Mouse (Mus musculus) embryonic stem cell, embryonic (primary cell): ENCODE measurements around the gene Qsox2.

Experiments used
- CTCF ChIA-PET, 4 experiments: fragments of 300-600 bp in 2 of 4; fragments of 350-600 bp in 2 of 4; sonication (Branson Sonifier 250); formaldehyde crosslinking; loops; one replicate each; lab custom pipeline; 2022; ENCODE audit warnings: inconsistent platforms in 2 of 4; lab: Charles Lee
- POLR2A ChIA-PET, 4 experiments: fragments of 300-600 bp in 2 of 4; fragments of 350-600 bp in 2 of 4; sonication (Branson Sonifier 250); formaldehyde crosslinking; loops; one replicate each; lab custom pipeline; 2022; ENCODE audit warnings: antibody characterized with exemption in 4 of 4, inconsistent platforms in 1 of 4; lab: Charles Lee

The Qsox2 gene

GRCm38 (mm10) chr2:26198488-26198887 lies 38.8 kb downstream of the Qsox2 start:
- ChIA-PET POLR2A (interaction anchor here in 2 of 4 experiments (0.6 to 1.4 kb wide), 2 partner anchors 21 to 28 kb away, joined by 3 read pairs; no protein-coding TSS in a partner anchor), CTCF (interaction anchor here (0.6 to 2.6 kb wide), 6 partner anchors 13 to 45 kb away, joined by 3 to 12 read pairs (median 3); no protein-coding TSS in a partner anchor)

DNA sequence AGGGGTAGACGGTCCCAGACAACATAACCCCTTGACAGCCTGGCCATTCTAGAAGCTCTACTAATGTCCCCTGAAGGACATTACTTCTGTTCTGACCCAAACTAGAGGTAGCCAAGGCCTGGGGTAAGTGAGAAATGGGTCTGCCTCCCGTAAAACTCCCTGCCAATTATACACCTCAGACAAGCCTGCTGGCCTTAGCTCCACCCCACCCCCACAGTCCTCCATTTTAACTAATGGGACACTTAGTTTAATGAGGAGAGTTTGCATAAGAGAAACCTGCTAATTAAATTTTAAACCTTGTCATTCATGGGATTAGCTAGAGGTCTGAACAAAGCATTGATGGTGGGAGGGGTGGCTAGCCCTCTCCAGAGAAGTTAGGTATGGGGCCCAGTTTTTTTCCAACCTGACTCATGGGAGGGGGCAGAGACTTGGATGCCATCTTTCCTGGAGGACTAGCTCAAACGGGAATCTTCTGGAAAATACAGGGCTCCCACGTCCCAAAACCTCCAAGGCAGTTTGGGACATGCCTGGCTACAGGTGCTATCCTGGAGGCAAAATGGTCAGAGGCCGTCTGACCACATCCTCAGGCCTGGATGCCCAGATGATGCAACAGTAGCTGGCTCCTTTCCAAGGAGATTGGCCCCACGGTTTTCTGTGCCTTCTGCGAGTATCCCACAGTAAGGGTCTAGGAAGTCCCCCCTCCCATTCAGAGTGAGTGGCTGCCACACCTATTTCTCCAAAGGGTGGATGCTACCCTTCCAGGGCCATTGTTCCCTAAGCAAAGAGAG lies 42.6 kb downstream of the Qsox2 start:
- ChIA-PET POLR2A (interaction anchor here in 2 of 4 experiments (0.7 to 3.0 kb wide), 15 partner anchors 11 to 441 kb away, joined by 3 to 10 read pairs (median 3); partner anchors contain the start of genes Camsap1 (in 1 of the 2) and Qsox2 (in 1 of the 2)), CTCF (interaction anchor here in 3 of 4 experiments (0.8 to 2.4 kb wide), 10 partner anchors 11 to 130 kb away, joined by 3 to 10 read pairs (median 4); no protein-coding TSS in a partner anchor)

- POLR2A ChIA-PET, result interaction anchor here in 1 of 4 experiments (1.0 kb wide), 1 partner anchor 29 kb away, joined by 3 read pairs; no protein-coding TSS in a partner anchor
- CTCF ChIA-PET, result interaction anchor here in 3 of 4 experiments (0.9 to 1.8 kb wide), 3 partner anchors 35 to 40 kb away, joined by 3 to 7 read pairs (median 3); no protein-coding TSS in a partner anchor
Observed at GRCm38 (mm10) chr2:26188517-26188916, 48.8 kb downstream of the Qsox2 start.

- POLR2A ChIA-PET, result interaction anchor here in 3 of 4 experiments (0.5 to 2.8 kb wide), 4 partner anchors 9 to 420 kb away, joined by 3 to 12 read pairs (median 4); partner anchors contain the start of gene Agpat2 (in 1 of the 3)
- CTCF ChIA-PET, result interaction anchor here in 2 of 4 experiments (1.2 to 3.5 kb wide), 7 partner anchors 30 to 225 kb away, joined by 3 to 20 read pairs (median 7); partner anchors contain the start of genes Inpp5e (in 1 of the 2) and Qsox2 (in 1 of the 2)
Observed at GRCm38 (mm10) chr2:26184352-26184751, 53.0 kb downstream of the Qsox2 start.

GRCm38 (mm10) chr2:26182646-26183045 lies 54.7 kb downstream of the Qsox2 start:
- POLR2A ChIA-PET, result interaction anchor here in 2 of 4 experiments (0.6 to 2.8 kb wide), 4 partner anchors 11 to 60 kb away, joined by 3 to 12 read pairs (median 5); no protein-coding TSS in a partner anchor

GRCm38 (mm10) chr2:26177189-26177588 lies 60.1 kb downstream of the Qsox2 start:
- POLR2A ChIA-PET, result interaction anchor here in 3 of 4 experiments (0.5 to 1.3 kb wide), 8 partner anchors 10 to 176 kb away, joined by 3 to 8 read pairs (median 3); no protein-coding TSS in a partner anchor
- CTCF ChIA-PET, result interaction anchor here in 2 of 4 experiments (0.8 to 1.8 kb wide), 3 partner anchors 16 to 24 kb away, joined by 3 to 7 read pairs (median 6); no protein-coding TSS in a partner anchor

More at GRCm38 (mm10) chr2:26182646-26183045, 54.7 kb downstream of the Qsox2 start:
- CTCF ChIA-PET, result interaction anchor here (0.5 to 3.5 kb wide), 38 partner anchors 8 to 538 kb away, joined by 3 to 22 read pairs (median 4); partner anchors contain the start of genes Dnlz (in 1 of the 4), Inpp5e (in 1 of the 4) and Qsox2 (in 1 of the 4)

- ChIA-PET CTCF (no interaction called here), POLR2A (interaction anchor here in 2 of 4 experiments (0.6 to 1.1 kb wide), 3 partner anchors 15 to 60 kb away, joined by 3 to 4 read pairs (median 3); no protein-coding TSS in a partner anchor)
Observed at GRCm38 (mm10) chr2:26176731-26177130, 60.6 kb downstream of the Qsox2 start.

DNA sequence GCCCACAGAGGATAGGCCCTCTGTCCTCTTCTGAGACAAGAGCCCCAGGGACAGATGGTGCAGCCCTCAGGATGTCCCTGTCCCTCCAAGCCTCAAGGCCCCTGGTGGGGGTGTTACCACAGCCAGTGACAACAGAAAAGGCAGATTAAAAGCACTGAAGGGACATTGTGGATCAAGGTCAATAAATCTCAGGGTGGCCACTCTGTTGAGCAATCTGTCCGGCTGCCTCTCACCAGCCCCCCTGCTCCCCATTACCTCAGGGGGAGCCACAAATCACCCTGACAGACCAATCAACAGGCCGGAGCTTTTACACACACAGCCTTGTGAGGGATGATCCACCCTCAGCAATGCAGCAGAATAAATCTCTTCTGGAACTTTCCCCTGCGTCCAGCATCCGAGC lies 62.1 kb downstream of the Qsox2 start:
- ChIA-PET POLR2A (interaction anchor here in 1 of 4 experiments (0.6 to 1.7 kb wide), 3 partner anchors 29 to 185 kb away, joined by 3 to 4 read pairs (median 3); no protein-coding TSS in a partner anchor), CTCF (interaction anchor here in 1 of 4 experiments (0.7 kb wide), 1 partner anchor 395 kb away, joined by 3 read pairs; no protein-coding TSS in a partner anchor)

GRCm38 (mm10) chr2:26172166-26172565 lies 65.2 kb downstream of the Qsox2 start:
- ChIA-PET POLR2A (no interaction called here), CTCF (interaction anchor here in 1 of 4 experiments (0.6 kb wide), 1 partner anchor 16 kb away, joined by 6 read pairs; no protein-coding TSS in a partner anchor)

- ChIA-PET CTCF (interaction anchor here in 1 of 4 experiments (1.2 kb wide), 1 partner anchor 16 kb away, joined by 5 read pairs; no protein-coding TSS in a partner anchor), POLR2A (interaction anchor here in 2 of 4 experiments (0.6 to 1.3 kb wide), 8 partner anchors 24 to 956 kb away, joined by 3 to 6 read pairs (median 3); partner anchors contain the start of genes Sec16a (in 1 of the 2) and Ubac1 (in 1 of the 2))
Observed at GRCm38 (mm10) chr2:26170376-26170775, 66.9 kb downstream of the Qsox2 start.

DNA sequence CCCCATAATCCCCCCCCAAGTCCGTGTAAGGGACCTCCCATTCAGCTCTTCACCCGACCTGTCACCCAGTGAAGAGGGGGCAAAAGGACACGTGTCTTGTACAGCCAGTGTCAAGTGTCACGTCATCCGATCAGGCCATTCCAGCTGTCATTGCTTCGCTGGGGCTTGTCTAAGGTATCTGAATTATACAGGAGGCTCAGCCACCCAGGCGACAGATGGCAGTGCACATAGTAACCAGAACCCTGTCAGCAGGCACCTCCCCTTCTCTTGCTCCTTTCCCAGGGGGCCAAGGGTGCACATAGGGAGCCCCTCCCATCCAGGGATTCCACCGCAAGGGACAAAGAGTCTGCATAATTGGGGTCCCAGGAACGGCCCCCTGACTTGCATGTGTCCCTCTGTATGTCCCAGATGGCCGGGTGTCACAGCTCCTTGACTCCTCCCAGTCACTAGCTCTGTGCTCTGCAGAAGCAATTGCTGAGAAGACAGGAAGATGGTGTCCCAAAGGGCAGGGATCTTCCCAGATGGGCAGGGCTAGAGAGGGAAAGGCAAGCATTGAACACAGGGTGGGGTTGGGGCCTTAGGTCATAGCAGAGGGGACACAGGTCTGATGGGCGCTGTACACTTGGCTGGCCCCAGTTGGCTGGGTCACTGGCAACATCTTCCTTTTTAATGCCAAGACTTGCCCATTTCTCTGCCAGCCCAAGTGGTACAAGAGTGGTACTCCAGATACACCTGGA lies 68.3 kb downstream of the Qsox2 start:
- POLR2A ChIA-PET, result interaction anchor here in 2 of 4 experiments (0.9 to 1.4 kb wide), 4 partner anchors 18 to 277 kb away, joined by 3 to 6 read pairs (median 4); partner anchors contain the start of gene Qsox2 (in 1 of the 2)
- CTCF ChIA-PET, result interaction anchor here in 3 of 4 experiments (0.5 to 3.2 kb wide), 5 partner anchors 13 to 114 kb away, joined by 3 to 13 read pairs (median 6); no protein-coding TSS in a partner anchor

GRCm38 (mm10) chr2:26166890-26167289 lies 70.4 kb downstream of the Qsox2 start:
- CTCF ChIA-PET, result interaction anchor here in 3 of 4 experiments (0.5 to 3.2 kb wide), 6 partner anchors 13 to 179 kb away, joined by 3 to 12 read pairs (median 5); no protein-coding TSS in a partner anchor
- POLR2A ChIA-PET, result interaction anchor here in 2 of 4 experiments (0.5 to 0.8 kb wide), 3 partner anchors 16 to 205 kb away, joined by 3 to 5 read pairs (median 4); no protein-coding TSS in a partner anchor
